Mouse (Mus musculus) E14TG2a.4 (cell line): ENCODE measurements around the gene Cers5.
"Not testable (repeated sequence)": the region's sequence is repeated elsewhere in the genome, so short reads cannot be mapped to it uniquely, and the experiment has no call there.

Source experiments
- CTCF ChIP-seq: conservative IDR thresholded peaks from 2 replicates; pipeline ENCODE4 v1.5.1; 2014; ENCODE audit warnings: low read length
- NANOG ChIP-seq: IDR thresholded peaks from 2 replicates; pipeline ENCODE4 v1.6.1; 2014; ENCODE audit warnings: borderline replicate concordance, low read length, mixed read lengths

DNA sequence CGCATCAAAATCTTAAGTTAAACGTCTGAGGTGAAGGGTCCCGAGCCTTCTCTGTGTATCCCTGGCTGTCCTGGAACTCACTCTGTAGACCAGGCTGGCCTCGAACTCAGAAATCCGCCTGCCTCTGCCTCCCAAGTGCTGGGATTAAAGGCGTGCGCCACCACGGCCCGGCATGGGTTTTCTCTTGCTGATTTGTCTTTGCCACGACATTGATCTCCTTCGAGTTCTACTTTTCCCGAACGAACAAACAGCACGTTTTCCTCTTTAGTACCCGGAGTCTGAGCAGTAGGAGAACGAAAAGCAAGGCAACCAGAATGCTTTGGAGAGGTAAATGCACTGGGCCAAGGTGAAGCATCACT lies 71.1 kb downstream of the Cers5 start:
- not testable (repeated sequence) for TF ChIP-seq CTCF, NANOG
